Mouse (Mus musculus): ENCODE measurements around the gene Slc36a2.
A peak's percentile ranks its signal among the peaks of the same experiment; 100 is the strongest.
"Not testable (repeated sequence)": the region's sequence is repeated elsewhere in the genome, so short reads cannot be mapped to it uniquely, and the experiment has no call there.

The Slc36a2 gene

DNA sequence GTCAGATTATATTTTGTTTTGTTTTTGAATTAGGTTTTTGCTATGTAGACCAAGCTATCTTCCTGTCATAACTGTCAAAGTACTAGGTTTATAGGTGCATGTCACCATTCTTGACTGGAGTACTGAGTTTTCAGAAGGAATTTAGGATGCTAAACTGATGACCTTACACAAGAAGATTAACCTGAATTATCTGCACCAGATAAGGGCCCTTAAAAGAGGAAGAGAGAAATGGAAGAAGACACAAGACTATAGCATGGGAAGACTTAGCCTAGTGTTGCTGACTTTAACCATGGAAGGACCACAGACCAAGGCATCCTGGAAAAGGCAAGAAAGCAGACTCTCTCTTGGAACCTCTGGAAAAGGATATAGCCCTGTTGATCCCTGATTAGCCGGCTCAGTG is 51.7 kb downstream of the Slc36a2 start:
- ATAC-seq (ENCODE audit: low TSS enrichment), result no peak

DNA sequence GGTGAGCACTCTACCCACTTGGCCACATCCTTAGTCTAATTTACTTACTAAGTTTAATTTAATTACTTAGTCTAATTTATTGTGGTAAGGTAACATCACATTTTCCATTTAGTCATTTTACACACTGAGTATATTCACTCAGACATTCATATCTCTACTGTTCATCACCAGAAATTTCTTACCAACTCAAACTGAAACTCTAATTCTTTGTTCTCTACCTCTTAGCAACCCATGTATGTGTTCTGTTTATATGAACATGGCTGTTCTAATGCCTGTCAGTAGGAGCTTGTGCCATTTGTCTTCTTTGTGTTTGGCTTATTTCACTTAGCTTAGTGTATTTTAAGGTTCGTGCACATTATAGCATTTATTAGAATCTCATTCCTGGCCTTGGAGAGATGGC is 52.9 kb downstream of the Slc36a2 start:
- ATAC-seq (ENCODE audit: low TSS enrichment), result no peak

GRCm38 (mm10) chr11:55131077-55131742 is 53.7 kb downstream of the Slc36a2 start:
- ATAC-seq (ENCODE audit: low TSS enrichment), result no peak

GRCm38 (mm10) chr11:55128411-55128810 is 56.5 kb downstream of the Slc36a2 start:
- ATAC-seq (ENCODE audit: low TSS enrichment), result no peak

DNA sequence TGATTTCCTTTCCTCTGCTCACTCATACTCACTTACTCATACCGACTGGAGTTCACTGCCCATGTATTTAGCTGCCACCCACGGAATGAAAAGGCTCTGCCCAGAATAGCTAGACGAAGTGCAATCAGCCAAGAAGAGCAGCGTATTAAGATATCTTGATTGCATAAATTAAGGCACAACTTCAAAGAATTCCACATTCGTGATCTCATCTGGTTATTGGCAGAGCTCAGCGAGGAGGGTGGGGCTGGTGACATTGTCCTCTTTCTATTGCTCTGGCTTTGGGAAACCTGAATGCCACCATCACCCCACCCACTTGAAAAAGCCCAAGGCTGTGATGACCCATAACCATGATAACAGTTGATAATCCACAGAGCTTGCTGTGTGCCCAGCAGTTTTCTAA is 56.9 kb downstream of the Slc36a2 start:
- peak; percentile 85 for ATAC-seq (ENCODE audit: low TSS enrichment)

DNA sequence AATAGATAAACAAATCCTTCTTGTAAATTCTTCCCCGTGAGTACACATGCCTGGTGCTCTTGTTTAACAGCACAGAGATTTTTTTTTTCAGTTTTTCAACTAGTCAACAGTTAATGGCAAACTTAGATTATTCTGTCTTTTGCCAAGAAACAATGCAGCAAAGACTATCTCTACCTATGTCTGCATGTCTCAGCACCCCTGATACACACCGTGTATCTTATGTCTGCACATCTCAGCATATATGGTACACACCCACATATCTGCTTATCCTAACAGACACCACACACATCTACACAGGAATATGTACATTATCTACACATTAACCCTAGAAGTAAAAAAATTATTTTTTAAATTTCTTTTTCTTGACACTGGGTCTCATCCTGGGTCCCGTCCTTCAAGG is 58.2 kb downstream of the Slc36a2 start:
- ATAC-seq (ENCODE audit: low TSS enrichment), result no peak

- no peak for ATAC-seq (ENCODE audit: low TSS enrichment)
These were observed 63.4 kb downstream of the Slc36a2 start for GRCm38 (mm10) chr11:55121430-55121829.

- no peak for ATAC-seq (ENCODE audit: low TSS enrichment)
These were observed 64.0 kb downstream of the Slc36a2 start for GRCm38 (mm10) chr11:55120821-55121271.

DNA sequence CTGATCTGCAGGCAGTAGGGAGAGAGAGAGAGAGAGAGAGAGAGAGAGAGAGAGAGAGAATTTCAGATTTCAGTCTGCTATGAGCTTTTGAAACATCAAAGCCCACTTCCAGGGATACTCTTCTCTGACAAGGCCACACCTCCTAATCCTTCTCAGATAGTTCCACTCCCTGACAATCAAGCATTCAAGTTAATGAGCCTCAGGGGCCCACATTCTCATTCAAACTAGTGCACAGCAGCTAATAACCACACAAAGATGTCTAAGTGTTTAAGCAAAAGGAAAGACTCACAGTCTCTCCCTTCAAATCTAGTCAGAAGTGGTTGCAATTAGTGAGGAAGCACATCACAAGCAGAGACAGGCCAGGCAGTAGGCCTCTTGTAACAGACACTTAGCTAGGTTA is 64.6 kb downstream of the Slc36a2 start:
- no peak for ATAC-seq (ENCODE audit: low TSS enrichment)

GRCm38 (mm10) chr11:55117031-55117430 is 67.8 kb downstream of the Slc36a2 start:
- ATAC-seq (ENCODE audit: low TSS enrichment), result no peak

- no peak for ATAC-seq (ENCODE audit: low TSS enrichment)
These were observed 68.9 kb downstream of the Slc36a2 start for GRCm38 (mm10) chr11:55116004-55116403.

- ATAC-seq (ENCODE audit: low TSS enrichment), result no peak
These were observed 70.6 kb downstream of the Slc36a2 start for GRCm38 (mm10) chr11:55114291-55114690.

DNA sequence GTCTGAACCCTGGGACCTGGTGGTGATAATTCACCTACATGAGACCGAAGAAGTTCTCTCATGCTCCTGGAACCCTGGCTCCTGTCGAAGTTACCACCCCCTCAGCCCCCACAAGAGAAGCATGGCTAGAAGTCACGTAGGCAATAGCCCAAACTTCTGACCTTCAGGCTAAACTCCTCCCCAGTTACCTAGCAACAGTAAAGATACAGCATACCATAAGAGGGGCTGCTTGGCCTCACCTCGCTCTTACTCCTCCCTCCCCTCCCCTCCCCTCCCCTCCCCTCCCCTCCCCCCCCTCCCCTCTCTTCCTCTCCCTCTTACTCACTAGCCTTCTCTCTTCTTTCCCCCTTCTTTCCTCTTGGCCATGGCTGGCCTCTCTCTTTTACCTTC is 71.0 kb downstream of the Slc36a2 start:
- ATAC-seq (ENCODE audit: low TSS enrichment), result not testable (repeated sequence)

DNA sequence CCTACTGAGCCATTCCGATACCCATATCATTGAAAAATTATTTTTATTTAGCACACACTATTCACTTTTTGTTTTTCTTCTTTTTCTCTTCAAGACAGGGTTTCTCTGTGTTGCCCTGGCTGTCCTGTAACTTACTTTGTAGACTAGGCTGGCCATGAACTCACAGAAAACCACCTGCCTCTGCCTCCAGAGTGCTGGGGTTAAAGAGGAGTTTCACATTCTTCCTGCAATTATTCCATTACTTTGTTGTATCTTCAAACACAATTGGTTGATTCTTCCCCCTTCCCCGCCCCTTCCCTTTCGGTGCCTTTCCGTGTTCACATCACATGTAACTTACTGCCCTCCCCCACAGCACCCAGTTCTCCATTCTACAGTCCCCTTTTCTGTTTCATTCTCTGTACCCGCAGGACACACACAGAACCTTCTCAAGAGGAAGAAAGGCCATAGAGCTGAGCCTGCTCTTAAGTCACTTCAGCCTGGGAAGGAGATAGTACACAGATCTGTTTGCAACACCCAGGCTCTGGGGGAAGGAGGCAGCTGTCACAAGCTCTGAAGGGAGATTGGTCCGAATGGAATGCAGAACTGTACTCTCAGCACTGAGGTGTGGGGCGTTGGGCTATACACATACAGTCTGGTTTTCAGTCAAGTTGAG is 71.5 kb downstream of the Slc36a2 start:
- no peak; the same call in 1 of the 2 replicates for ATAC-seq (ENCODE audit: low TSS enrichment)

DNA sequence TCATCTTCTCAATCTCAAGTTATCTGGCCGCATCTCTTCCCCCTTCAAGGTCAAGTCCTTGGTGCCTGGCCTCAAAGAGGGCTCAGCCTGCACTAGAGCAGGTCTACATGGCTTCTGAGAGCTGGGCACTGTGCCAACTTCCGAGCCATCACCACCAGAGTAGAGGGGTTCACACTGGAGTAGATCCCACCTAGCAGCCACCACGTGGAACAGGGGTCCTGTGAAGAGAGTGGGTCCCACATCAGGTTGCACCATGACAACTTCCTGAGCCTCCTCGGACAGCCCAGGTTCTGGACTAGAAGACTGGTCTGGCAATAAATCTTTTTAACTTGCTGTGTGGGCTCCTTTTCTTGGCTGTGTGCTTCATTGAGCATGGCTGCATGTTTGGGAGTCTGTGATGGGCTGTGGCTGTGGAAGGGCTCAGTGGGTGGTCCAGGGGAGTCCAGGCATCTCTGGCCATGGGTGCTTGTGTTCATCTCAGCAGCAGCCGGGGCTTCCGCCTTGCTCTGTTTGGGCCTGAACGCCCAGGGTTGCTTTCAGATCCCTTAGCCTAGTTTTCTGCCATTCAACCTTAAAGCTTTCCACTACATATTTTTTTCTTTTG is 74.2 kb downstream of the Slc36a2 start:
- ATAC-seq (ENCODE audit: low TSS enrichment), result no peak

DNA sequence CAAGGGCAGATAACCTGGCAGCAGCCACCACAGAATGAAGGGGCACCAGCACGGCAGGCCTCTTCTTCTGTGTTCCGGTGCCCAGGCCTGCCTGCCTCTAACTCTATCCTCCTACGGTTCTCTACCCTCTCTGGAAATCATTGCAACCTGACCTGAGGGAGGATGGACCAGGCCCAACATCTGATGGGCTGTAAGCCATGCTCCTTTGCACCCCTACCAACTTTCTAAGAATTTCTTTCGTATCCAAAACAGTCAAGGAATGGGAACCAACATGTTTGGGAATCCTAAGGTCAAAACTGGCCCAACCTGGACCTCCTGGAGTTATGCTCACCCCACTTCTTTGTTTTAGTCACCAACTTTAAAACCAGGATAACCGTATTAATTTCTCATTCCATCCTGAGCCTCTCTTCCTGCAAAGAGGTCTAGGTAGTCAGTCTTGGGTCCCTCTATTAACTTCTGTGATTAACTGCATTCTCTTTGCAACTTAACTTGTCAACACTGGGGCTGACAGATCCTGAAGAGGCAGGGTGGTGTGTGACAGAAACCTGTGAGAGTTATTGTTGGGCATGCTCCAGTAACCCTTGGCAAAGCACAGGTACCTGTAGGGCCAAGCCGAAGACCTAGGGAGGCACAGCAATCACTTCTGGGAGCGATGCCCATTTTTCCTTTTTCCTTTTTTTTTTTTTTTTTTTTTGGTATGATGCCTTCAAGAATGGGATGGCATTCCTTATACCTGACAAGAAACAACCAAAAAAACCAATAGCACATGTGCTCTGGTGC is 75.2 kb downstream of the Slc36a2 start:
- no peak for ATAC-seq (ENCODE audit: low TSS enrichment)
